Mouse (Mus musculus) neural tube, embryonic 12.5 days (tissue): ENCODE results near the gene Prr22. TPM values are rescaled to one million over a fixed set of nuclear protein-coding genes. Genes with fewer than 3 reads are reported as not detected.

Source experiments
- ATAC-seq: fragments of 200-750 bp; cut with Nextera tagmentation; 2 replicates; pipeline ENCODE4 v1.8.0; 2017; ENCODE audit warnings: low read depth, mild to moderate bottlenecking, moderate TSS enrichment, moderate library complexity; ENCODE audit not compliant: low FRiP score
- H3K27ac ChIP-seq: fragments of 300-500 bp; sonication (generic); 2 replicates; pipeline ENCODE4 v1.5.1; 2016
- H3K27me3 ChIP-seq: fragments of 300-500 bp; sonication (generic); replicated peaks from 2 replicates; pipeline ENCODE4 v1.6.1; 2016; ENCODE audit warnings: mild to moderate bottlenecking
- H3K36me3 ChIP-seq: fragments of 300-500 bp; sonication (generic); 2 replicates; pipeline ENCODE4 v1.6.1; 2016; ENCODE audit warnings: mild to moderate bottlenecking
- H3K4me1 ChIP-seq: fragments of 300-500 bp; sonication (generic); 2 replicates; pipeline ENCODE4 v1.6.1; 2016
- H3K4me2 ChIP-seq: fragments of 300-500 bp; sonication (generic); replicated peaks from 2 replicates; pipeline ENCODE4 v1.6.1; 2016; ENCODE audit warnings: mild to moderate bottlenecking
- H3K4me3 ChIP-seq: fragments of 300-500 bp; sonication (generic); 2 replicates; pipeline ENCODE4 v1.5.1; 2016
- H3K9ac ChIP-seq: fragments of 300-500 bp; sonication (generic); 2 replicates; pipeline ENCODE4 v1.6.1; 2016; ENCODE audit warnings: mild to moderate bottlenecking
- H3K9me3 ChIP-seq: fragments of 300-500 bp; sonication (generic); 2 replicates; pipeline ENCODE4 v1.6.1; 2016; ENCODE audit warnings: mild to moderate bottlenecking
- WGBS: fragments of 180-500 bp; shearing (Covaris S2); methylation state at CpG from one replicate; pipeline ENCODE4 v1.1.7; 2016; 5-methylcytosine and 5-hydroxymethylcytosine counted together
- polyA plus RNA-seq: library from polyadenylated mRNA; unstranded; fragments of >200 nt; fragmentation: Nextera tagmentation; extraction: Ambion mirVana; gene quantifications from 2 replicates; pipeline ENCODE4 v1.2.1, GENCODE M21; 2016

Gene Prr22
- polyA plus RNA-seq, 1 experiment from 2014 or later = 1.6 TPM

DNA sequence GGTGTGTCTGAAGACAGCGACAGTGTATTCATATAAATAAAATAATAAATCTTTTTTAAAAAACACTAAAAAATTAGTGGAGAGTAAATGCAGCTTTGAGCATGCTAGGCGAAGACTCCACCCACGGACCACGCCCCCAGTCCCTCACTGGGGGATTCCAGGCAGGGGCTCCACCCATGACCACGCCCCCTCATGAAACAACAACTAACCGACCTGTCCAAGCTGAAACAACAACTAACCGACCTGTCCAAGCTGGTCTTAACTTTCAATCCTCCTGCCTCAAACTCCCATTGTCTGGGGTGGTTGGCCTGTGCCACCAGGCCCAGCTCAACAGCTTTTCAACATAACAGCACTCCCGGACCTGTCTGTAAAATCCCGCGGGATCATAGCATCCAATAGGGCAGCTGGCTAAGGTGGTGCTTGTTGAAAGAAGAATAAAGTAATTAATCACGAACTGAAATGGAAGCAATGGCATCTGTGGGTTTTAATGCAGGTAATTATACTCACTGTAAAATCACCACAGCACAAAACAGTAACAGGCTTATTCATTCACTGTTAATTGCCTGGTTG, 48.1 kb downstream of the Prr22 start:
- H3K27ac ChIP-seq = no peak overlapping the region
- 0 out of 2 replicates have a peak overlapping the region, but pooled peaks have one; percentile 3 for H3K4me2 ChIP-seq
- H3K9ac ChIP-seq = no peak overlapping the region
- 38% methylated on average over 11 of the region's 11 CpGs for WGBS
- no peaks in the 10 kb centered on the region for H3K9me3 ChIP-seq
- no peak for ATAC-seq
- H3K4me3 ChIP-seq = no peak overlapping the region
- peaks cover 22% of the 10 kb centered on the region for H3K4me1 ChIP-seq
- 0 out of 2 replicates have a peak, but pooled peaks cover under 1% of the 10 kb centered on the region for H3K27me3 ChIP-seq
- no peaks in the 10 kb centered on the region for H3K36me3 ChIP-seq

DNA sequence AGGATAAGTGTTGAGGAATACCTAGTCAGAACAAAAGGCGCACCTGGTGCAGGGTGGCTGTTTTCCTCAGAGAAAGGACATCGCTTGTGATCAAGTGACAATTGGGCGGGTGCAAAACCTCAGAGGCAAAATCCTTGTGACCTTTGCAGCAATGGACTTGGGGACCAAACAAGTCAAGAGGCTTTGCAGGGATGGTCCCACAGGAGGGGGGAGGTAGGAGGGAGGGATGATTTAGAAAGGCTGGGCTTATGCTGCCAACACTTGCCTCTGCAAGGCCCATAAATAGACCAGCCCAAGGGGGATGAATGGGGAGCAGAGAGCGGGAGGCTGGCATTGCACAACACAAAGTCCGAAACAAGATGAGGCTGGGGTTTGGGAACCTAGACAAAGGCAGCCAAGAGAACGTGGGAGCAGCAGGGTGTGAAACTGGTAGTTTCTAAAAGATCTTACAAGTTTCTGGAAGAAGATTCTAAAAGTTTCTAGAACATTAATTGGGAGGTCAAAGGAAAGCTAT, 49.0 kb downstream of the Prr22 start:
- H3K9me3 ChIP-seq = no peaks in the 10 kb centered on the region
- H3K4me1 ChIP-seq = peaks cover 14% of the 10 kb centered on the region
- H3K27me3 ChIP-seq = no peaks in the 10 kb centered on the region
- H3K36me3 ChIP-seq = no peaks in the 10 kb centered on the region
- H3K9ac ChIP-seq = no peak overlapping the region
- H3K4me3 ChIP-seq = no peak overlapping the region
- no peak for ATAC-seq
- 67% methylated on average over 6 of the region's 6 CpGs for WGBS
- H3K27ac ChIP-seq = no peak overlapping the region
- H3K4me2 ChIP-seq = no peak overlapping the region

DNA sequence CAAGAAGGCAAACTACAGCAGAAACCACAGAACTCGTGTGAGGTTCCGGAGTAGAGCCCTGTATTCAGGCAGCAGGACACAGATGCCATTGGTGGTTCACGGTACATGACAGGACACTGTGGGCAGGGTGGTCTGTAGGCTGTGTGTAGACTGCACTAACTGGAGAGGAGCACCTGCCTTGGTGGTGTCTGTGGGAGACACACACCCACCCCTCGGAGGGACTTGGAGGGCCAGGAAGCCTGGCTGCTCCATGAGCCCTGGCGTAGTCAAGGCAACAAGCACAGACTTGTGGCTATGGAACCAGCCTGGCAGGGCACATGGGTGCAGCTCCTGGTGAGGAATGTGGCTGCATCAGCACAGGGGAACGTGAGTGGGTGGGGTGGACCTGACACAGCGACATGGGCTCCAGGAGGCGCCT, 49.7 kb downstream of the Prr22 start:
- Histone ChIP-seq H3K4me1 (peaks cover 11% of the 10 kb centered on the region), H3K9ac (no peak overlapping the region), H3K9me3 (no peaks in the 10 kb centered on the region), H3K27me3 (no peaks in the 10 kb centered on the region), H3K4me2 (no peak overlapping the region), H3K4me3 (no peak overlapping the region), H3K36me3 (no peaks in the 10 kb centered on the region), H3K27ac (no peak overlapping the region)
- 76% methylated on average over 8 of the region's 8 CpGs for WGBS
- ATAC-seq = 0 out of 2 replicates have a peak, but pooled peaks have one; percentile 19

Other genes with a start within 250 kb of the Prr22 start
- 1.1 and 1.4 TPM in 2 replicates for gene Gm20219, start 215.9 kb upstream of the Prr22 start, polyA plus RNA-seq
- gene Safb2, start 185.7 kb upstream of the Prr22 start, polyA plus RNA-seq = 87.1 and 90.5 TPM in 2 replicates
- gene Safb, start 185.4 kb upstream of the Prr22 start, polyA plus RNA-seq = 140 and 162 TPM in 2 replicates
- gene 2410015M20Rik, start 160.5 kb upstream of the Prr22 start, polyA plus RNA-seq = 192 and 202 TPM in 2 replicates
- gene Rpl36, start 156.8 kb upstream of the Prr22 start, polyA plus RNA-seq = 1,187 and 1,201 TPM in 2 replicates
- 53.7 and 54.3 TPM in 2 replicates for gene Lonp1, start 143.4 kb upstream of the Prr22 start, polyA plus RNA-seq
- 0.93 and 1.5 TPM in 2 replicates for gene Catsperd, start 142.1 kb upstream of the Prr22 start, polyA plus RNA-seq
- gene Ranbp3, start 97.0 kb upstream of the Prr22 start, polyA plus RNA-seq = 105 and 106 TPM in 2 replicates
- gene Ndufa11, start 52.5 kb upstream of the Prr22 start, polyA plus RNA-seq = 404 and 428 TPM in 2 replicates
- 15.0 and 16.3 TPM in 2 replicates for gene Vmac, start 52.2 kb upstream of the Prr22 start, polyA plus RNA-seq
- 3.4 and 3.7 TPM in 2 replicates for gene Nrtn, start 12.7 kb upstream of the Prr22 start, polyA plus RNA-seq
- 49.3 and 54.3 TPM in 2 replicates for gene Dus3l, start 5.5 kb upstream of the Prr22 start, polyA plus RNA-seq
- gene Rfx2, start 60.8 kb downstream of the Prr22 start, polyA plus RNA-seq = 4.9 and 6.0 TPM in 2 replicates
- gene Acsbg2, start 104.2 kb downstream of the Prr22 start, polyA plus RNA-seq = not detected in 2 replicates
- 0.16 and 0.42 TPM in 2 replicates for gene 1700061G19Rik, start 105.2 kb downstream of the Prr22 start, polyA plus RNA-seq
- 86.1 and 89.8 TPM in 2 replicates for gene Mllt1, start 165.2 kb downstream of the Prr22 start, polyA plus RNA-seq
- gene Acer1, start 211.9 kb downstream of the Prr22 start, polyA plus RNA-seq = not detected in 2 replicates
- 134 and 152 TPM in 2 replicates for gene Clpp, start 220.1 kb downstream of the Prr22 start, polyA plus RNA-seq
- gene Alkbh7, start 227.1 kb downstream of the Prr22 start, polyA plus RNA-seq = 38.0 and 38.2 TPM in 2 replicates
- gene Pspn, start 229.8 kb downstream of the Prr22 start, polyA plus RNA-seq = not detected in 2 replicates
- 71.2 and 76.7 TPM in 2 replicates for gene Gtf2f1, start 241.0 kb downstream of the Prr22 start, polyA plus RNA-seq
- gene Gm17949, start 241.2 kb downstream of the Prr22 start, polyA plus RNA-seq = 0.28 and 0.33 TPM in 2 replicates